ENCODE assay signal across 20 mouse cellular contexts in genomic region chr8:60404994-60405548, GRCm38 (mm10).
DNase-seq lines count a peak whose midpoint lies in the region; ATAC-seq lines count a peak whose summit lies in the region.
"Had no signal": no experiment of that assay in that cellular context is flagged by ENCODE, and none has a peak within 500 bp of the region (broad histone marks: within the 10 kb centered on the region; RNA-seq: fewer than 3 reads in every experiment).

No protein-coding gene starts in this region.

- H3K27me3 ChIP-seq in heart, embryonic 12.5 days (replicated peaks), result no peaks in the 10 kb centered on the region
- H3K27me3 ChIP-seq in embryonic facial prominence, embryonic 11.5 days (ENCODE audit: control insufficient read depth, insufficient read depth, low read length), result no peaks in the 10 kb centered on the region
- H3K27me3 ChIP-seq in forebrain, embryonic 12.5 days, result no peaks in the 10 kb centered on the region
- H3K27me3 ChIP-seq: embryonic facial prominence, embryonic 15.5 days; forebrain, embryonic 15.5 days; liver, embryonic 13.5 days had no signal

- intact Hi-C loops in heart, postnatal 10 days (cut with DNase I), result no loop called here

- H3K4me1 ChIP-seq in heart, embryonic 12.5 days (replicated peaks), result peaks cover 10% of the 10 kb centered on the region
- no peaks in the 10 kb centered on the region for H3K4me1 ChIP-seq in embryonic facial prominence, embryonic 11.5 days (ENCODE audit: control insufficient read depth, insufficient read depth, low read length)
- no peaks in the 10 kb centered on the region for H3K4me1 ChIP-seq in forebrain, embryonic 12.5 days
- H3K4me1 ChIP-seq: embryonic facial prominence, embryonic 15.5 days; forebrain, embryonic 15.5 days; hindbrain, embryonic 10.5 days; liver, embryonic 13.5 days had no signal

- H3K9ac ChIP-seq in heart, embryonic 12.5 days, result no peak overlapping the region
- no peak overlapping the region for H3K9ac ChIP-seq in embryonic facial prominence, embryonic 11.5 days (replicated peaks; ENCODE audit: low read length)
- H3K9ac ChIP-seq in forebrain, embryonic 12.5 days, result no peak overlapping the region
- H3K9ac ChIP-seq: embryonic facial prominence, embryonic 15.5 days; forebrain, embryonic 15.5 days; liver, embryonic 13.5 days had no signal

- peak; percentile 87 for ATAC-seq in heart, embryonic 12.5 days (ENCODE audit: insufficient number of reproducible peaks, low FRiP score)
- ATAC-seq in embryonic facial prominence, embryonic 11.5 days (replicated peaks; ENCODE audit: insufficient number of reproducible peaks, low FRiP score, low TSS enrichment, low read depth), result no peak
- no peak for ATAC-seq in forebrain, embryonic 12.5 days (ENCODE audit: low FRiP score)
- ATAC-seq: forebrain, embryonic 15.5 days had no signal

- WGBS in heart, embryonic 12.5 days, result 11% methylated on average over 6 of the region's 6 CpGs
- 53% methylated on average over 6 of the region's 6 CpGs for WGBS in embryonic facial prominence, embryonic 11.5 days
- 72% methylated on average over 6 of the region's 6 CpGs for WGBS in forebrain, embryonic 12.5 days

- DNase-seq in heart, adult 9 months (ENCODE audit: low spot score in 2 of 2), result no peak
- DNase-seq in kidney, postnatal 4 days, result peak; percentile 16 to 36
- no peak for DNase-seq in kidney, postnatal 25 days
- DNase-seq in embryonic facial prominence, embryonic 11.5 days (ENCODE audit: low spot score), result peak; percentile 11
- DNase-seq in heart, postnatal 10 days, result peak; percentile 3 to 21
- DNase-seq: cerebellum, adult 11-12 months; cerebellum, postnatal 10 days; kidney, adult 18-20 months; liver, embryonic 13.5 days; lung, adult 2 months; right cerebral cortex, adult 18-20 months; right cerebral cortex, postnatal 4 days; thymus, postnatal 25 days had no signal

- H3K4me3 ChIP-seq in heart, embryonic 12.5 days, result no peak overlapping the region
- H3K4me3 ChIP-seq in embryonic facial prominence, embryonic 11.5 days (ENCODE audit: low read depth, low read length), result no peak overlapping the region
- no peak overlapping the region for H3K4me3 ChIP-seq in forebrain, embryonic 12.5 days (replicated peaks)
- H3K4me3 ChIP-seq: embryonic facial prominence, embryonic 15.5 days; forebrain, embryonic 15.5 days; hindbrain, embryonic 10.5 days; left cerebral cortex, adult 2 months; liver, embryonic 13.5 days had no signal

- H3K9me3 ChIP-seq in heart, embryonic 12.5 days (replicated peaks), result no peaks in the 10 kb centered on the region
- no peaks in the 10 kb centered on the region for H3K9me3 ChIP-seq in embryonic facial prominence, embryonic 11.5 days (replicated peaks; ENCODE audit: control insufficient read depth, low read length)
- H3K9me3 ChIP-seq in forebrain, embryonic 12.5 days, result no peaks in the 10 kb centered on the region
- H3K9me3 ChIP-seq: embryonic facial prominence, embryonic 15.5 days; forebrain, embryonic 15.5 days; hindbrain, embryonic 10.5 days; liver, embryonic 13.5 days had no signal

- peak overlapping the region; percentile 33 for H3K27ac ChIP-seq in heart, embryonic 12.5 days (ENCODE audit: poor library complexity, severe bottlenecking)
- H3K27ac ChIP-seq in embryonic facial prominence, embryonic 11.5 days (replicated peaks; ENCODE audit: low read depth, low read length), result no peak overlapping the region
- no peak overlapping the region for H3K27ac ChIP-seq in forebrain, embryonic 12.5 days
- H3K27ac ChIP-seq: embryonic facial prominence, embryonic 15.5 days; forebrain, embryonic 15.5 days; hindbrain, embryonic 10.5 days; left cerebral cortex, adult 2 months; liver, embryonic 13.5 days; macrophage had no signal

- 0 out of 2 replicates have a peak overlapping the region, but pooled peaks have one; percentile 19 for H3K4me2 ChIP-seq in heart, embryonic 12.5 days
- H3K4me2 ChIP-seq in embryonic facial prominence, embryonic 11.5 days (ENCODE audit: low read depth, low read length), result no peak overlapping the region
- H3K4me2 ChIP-seq in forebrain, embryonic 12.5 days, result no peak overlapping the region
- H3K4me2 ChIP-seq: embryonic facial prominence, embryonic 15.5 days; forebrain, embryonic 15.5 days; liver, embryonic 13.5 days had no signal

- H3K36me3 ChIP-seq in heart, embryonic 12.5 days, result no peaks in the 10 kb centered on the region
- H3K36me3 ChIP-seq in embryonic facial prominence, embryonic 11.5 days (replicated peaks; ENCODE audit: control insufficient read depth, insufficient read depth, low read depth, low read length), result no peaks in the 10 kb centered on the region
- no peaks in the 10 kb centered on the region for H3K36me3 ChIP-seq in forebrain, embryonic 12.5 days (replicated peaks)
- H3K36me3 ChIP-seq: embryonic facial prominence, embryonic 15.5 days; forebrain, embryonic 15.5 days; hindbrain, embryonic 10.5 days; liver, embryonic 13.5 days had no signal

Comparison
In these comparisons a context has a peak if more than half of its experiments do, and no peak if none do; other contexts are left out.
1. DNase-seq: peak in kidney, postnatal 4 days (2 of 2), embryonic facial prominence, embryonic 11.5 days (single experiment) and heart, postnatal 10 days (2 of 2); none in heart, adult 9 months (0 of 2) and kidney, postnatal 25 days (0 of 2).